Mouse (Mus musculus) kidney, embryonic 16.5 days (tissue): ENCODE data around the gene 1700001O22Rik. TPM values are rescaled to one million over a fixed set of nuclear protein-coding genes. Genes with fewer than 3 reads are reported as not detected.

Experiments used
- ATAC-seq: fragments of 200-750 bp; cut with Nextera tagmentation; 2 replicates; pipeline ENCODE4 v1.8.0; 2017; ENCODE audit warnings: moderate TSS enrichment; ENCODE audit not compliant: low FRiP score, low TSS enrichment
- H3K27ac ChIP-seq: fragments of 300-500 bp; sonication (generic); 2 replicates; pipeline ENCODE4 v1.5.1; 2014; ENCODE audit warnings: low read length
- H3K27me3 ChIP-seq: fragments of 300-500 bp; sonication (generic); 2 replicates; pipeline ENCODE4 v1.6.1; 2014; ENCODE audit warnings: low read length, control low read depth, mixed read lengths; ENCODE audit not compliant: insufficient read depth
- H3K36me3 ChIP-seq: fragments of 300-500 bp; sonication (generic); 2 replicates; pipeline ENCODE4 v1.6.1; 2014; ENCODE audit warnings: low read length, control low read depth, mixed read lengths; ENCODE audit not compliant: insufficient read depth
- H3K4me1 ChIP-seq: fragments of 300-500 bp; sonication (generic); 2 replicates; pipeline ENCODE4 v1.6.1; 2014; ENCODE audit warnings: low read length, control low read depth, mixed read lengths; ENCODE audit not compliant: insufficient read depth
- H3K4me2 ChIP-seq: fragments of 300-500 bp; sonication (generic); replicated peaks from 2 replicates; pipeline ENCODE4 v1.6.1; 2014; ENCODE audit warnings: low read depth, low read length
- H3K4me3 ChIP-seq: fragments of 300-500 bp; sonication (generic); 2 replicates; pipeline ENCODE4 v1.5.1; 2014; ENCODE audit warnings: mild to moderate bottlenecking, low read length
- H3K9ac ChIP-seq: fragments of 300-500 bp; sonication (generic); replicated peaks from 2 replicates; pipeline ENCODE4 v1.6.1; 2014; ENCODE audit warnings: low read length
- H3K9me3 ChIP-seq: fragments of 300-500 bp; sonication (generic); 2 replicates; pipeline ENCODE4 v1.6.1; 2016; ENCODE audit warnings: low read length, control low read depth
- WGBS: fragments of 180-500 bp; shearing (Covaris S2); extraction: QIAGEN DNeasy Blood & Tissue Kit; methylation state at CpG from one replicate; pipeline ENCODE4 v1.1.7; 2014; 5-methylcytosine and 5-hydroxymethylcytosine counted together
- polyA plus RNA-seq: library from polyadenylated mRNA; unstranded; fragments of >200 nt; fragmentation: Nextera tagmentation; extraction: Ambion mirVana; gene quantifications from 2 replicates; pipeline ENCODE4 v1.2.1, GENCODE M21; 2015

Gene 1700001O22Rik
- polyA plus RNA-seq, 1 experiment from 2014 or later = 5.2 TPM

DNA sequence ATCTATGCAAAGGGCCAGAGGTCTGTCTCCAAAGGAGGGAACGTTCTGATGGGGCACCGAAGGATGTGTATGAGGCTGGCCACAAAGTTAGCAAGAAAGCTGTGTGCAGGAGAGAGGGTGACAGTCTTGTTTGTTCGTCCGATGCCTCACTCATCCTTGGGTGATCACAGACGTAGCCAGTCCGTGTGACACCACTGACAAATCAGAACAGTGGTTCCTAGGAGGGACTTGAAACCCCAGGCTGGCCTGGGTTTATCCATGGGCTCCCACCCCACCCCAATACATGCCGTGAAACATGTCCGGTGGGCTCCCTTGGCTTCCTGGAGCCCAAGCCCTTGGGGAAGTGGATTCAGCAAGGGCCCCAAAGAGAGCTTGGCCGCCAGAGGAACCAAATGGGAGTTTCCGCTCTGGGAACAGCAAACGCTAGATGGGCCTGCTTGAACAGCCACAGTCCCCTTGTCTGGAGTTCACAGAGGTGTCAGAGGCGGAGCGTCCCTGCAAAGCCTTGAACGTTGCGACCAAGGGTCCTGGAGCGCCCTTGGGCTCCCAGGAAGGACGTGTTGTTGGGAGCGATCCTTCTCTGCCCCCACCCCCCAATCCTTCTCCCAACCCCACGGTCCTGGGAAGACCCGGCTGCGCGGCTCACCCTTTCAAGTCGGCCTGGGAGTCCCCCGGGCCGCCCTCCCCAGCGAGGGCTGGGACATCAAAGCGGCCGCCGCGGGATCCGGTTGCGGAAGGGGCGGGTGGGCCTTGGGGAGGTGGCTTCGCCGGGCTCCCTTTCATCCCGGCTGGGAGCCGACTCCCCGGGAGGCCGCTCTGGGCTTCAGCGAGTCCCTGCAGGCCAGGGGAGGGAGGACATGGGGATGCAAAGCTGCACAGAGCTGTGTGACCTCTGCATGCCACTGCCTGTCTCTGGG is 19.1 kb downstream of the 1700001O22Rik start:
- peak overlapping the region; percentile 95 for H3K27ac ChIP-seq
- no peaks in the 10 kb centered on the region for H3K9me3 ChIP-seq
- no peaks in the 10 kb centered on the region for H3K27me3 ChIP-seq
- ATAC-seq = peak; percentile 83
- no peaks in the 10 kb centered on the region for H3K36me3 ChIP-seq
- H3K9ac ChIP-seq = peak overlapping the region; percentile 71
- peaks cover 45% of the 10 kb centered on the region for H3K4me1 ChIP-seq
- peak overlapping the region; percentile 60 for H3K4me2 ChIP-seq
- WGBS = 5% methylated on average over 39 of the region's 40 CpGs
- peak overlapping the region; percentile 40 for H3K4me3 ChIP-seq

DNA sequence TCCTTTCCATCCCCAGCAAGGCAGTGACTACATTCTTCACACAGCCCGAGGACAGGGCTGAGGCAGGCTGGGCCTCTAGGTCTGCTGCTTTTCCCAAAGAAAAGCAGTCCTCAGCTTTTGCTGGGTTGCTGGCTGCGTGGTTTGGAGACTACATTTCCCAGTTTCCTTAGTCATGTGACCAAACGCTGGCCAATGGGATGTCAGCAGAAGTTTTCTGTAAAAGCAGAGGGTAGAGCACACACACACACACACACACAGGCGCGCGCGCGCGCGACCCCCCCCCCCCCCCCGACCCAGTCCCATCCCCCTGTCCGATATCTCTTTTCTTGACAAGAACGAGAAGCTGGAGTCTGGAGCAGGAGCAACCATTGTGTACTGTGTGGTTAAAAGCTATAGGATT is 20.1 kb downstream of the 1700001O22Rik start:
- peak overlapping the region; percentile 95 for H3K27ac ChIP-seq

GRCm38 (mm10) chr2:30782312-30783290 is 20.9 kb downstream of the 1700001O22Rik start:
- WGBS = 70% methylated on average over 8 of the region's 8 CpGs
- H3K9me3 ChIP-seq = no peaks in the 10 kb centered on the region
- no peak overlapping the region for H3K4me3 ChIP-seq
- ATAC-seq = no peak
- H3K36me3 ChIP-seq = no peaks in the 10 kb centered on the region
- H3K9ac ChIP-seq = peak overlapping the region; percentile 62
- H3K4me2 ChIP-seq = peak overlapping the region; percentile 60
- peak overlapping the region; percentile 95 for H3K27ac ChIP-seq
- H3K27me3 ChIP-seq = no peaks in the 10 kb centered on the region
- H3K4me1 ChIP-seq = peaks cover 53% of the 10 kb centered on the region

More for the DNA sequence above, 20.1 kb downstream of the 1700001O22Rik start:
- Histone ChIP-seq H3K27me3 (no peaks in the 10 kb centered on the region), H3K4me1 (peaks cover 53% of the 10 kb centered on the region), H3K36me3 (no peaks in the 10 kb centered on the region), H3K9me3 (no peaks in the 10 kb centered on the region), H3K4me2 (peak overlapping the region; percentile 60), H3K4me3 (peak overlapping the region; percentile 18; the same call in 1 of the 2 replicates), H3K9ac (peak overlapping the region; percentile 62)
- WGBS = 0% methylated on average over 13 of the region's 13 CpGs
- ATAC-seq = peak; percentile 3; the same call in 1 of the 2 replicates

- peak overlapping the region; percentile 63 for H3K27ac ChIP-seq
- 5% methylated on average over 5 of the region's 5 CpGs for WGBS
- ATAC-seq = peak; percentile 75
These were observed 24.2 kb downstream of the 1700001O22Rik start for GRCm38 (mm10) chr2:30779241-30779640.

DNA sequence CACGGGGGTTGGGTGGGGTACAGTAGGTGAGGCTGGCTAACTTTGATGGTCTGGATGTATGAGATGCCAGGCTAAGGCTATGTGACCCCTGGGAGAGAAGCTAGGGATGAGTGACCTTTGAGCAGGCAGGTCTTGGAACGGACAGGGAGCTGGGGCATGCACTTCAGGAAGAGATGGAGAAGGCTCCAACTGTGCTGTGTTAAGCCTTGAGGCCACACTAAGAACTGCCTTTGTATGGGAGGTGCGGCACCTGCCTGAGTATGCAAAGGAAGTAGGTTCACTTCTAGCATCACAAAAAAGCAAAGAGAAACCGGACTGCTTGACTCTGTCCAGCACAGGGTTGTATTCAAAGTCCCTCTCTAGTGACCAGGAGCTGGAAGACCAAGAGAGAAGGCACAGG is 25.2 kb downstream of the 1700001O22Rik start:
- Histone ChIP-seq H3K4me2 (no peak overlapping the region), H3K9ac (no peak overlapping the region), H3K9me3 (no peaks in the 10 kb centered on the region), H3K36me3 (no peaks in the 10 kb centered on the region), H3K4me3 (no peak overlapping the region), H3K27me3 (no peaks in the 10 kb centered on the region), H3K27ac (peak overlapping the region; percentile 63), H3K4me1 (peaks cover 26% of the 10 kb centered on the region)
- WGBS = 75% methylated on average over 4 of the region's 4 CpGs
- no peak for ATAC-seq

More at GRCm38 (mm10) chr2:30779241-30779640, 24.2 kb downstream of the 1700001O22Rik start:
- H3K4me1 ChIP-seq = peaks cover 29% of the 10 kb centered on the region
- H3K27me3 ChIP-seq = no peaks in the 10 kb centered on the region
- no peak overlapping the region for H3K4me3 ChIP-seq
- no peaks in the 10 kb centered on the region for H3K9me3 ChIP-seq
- no peak overlapping the region for H3K4me2 ChIP-seq
- peak overlapping the region; percentile 41; the same call in 1 of the 2 replicates for H3K9ac ChIP-seq
- no peaks in the 10 kb centered on the region for H3K36me3 ChIP-seq

DNA sequence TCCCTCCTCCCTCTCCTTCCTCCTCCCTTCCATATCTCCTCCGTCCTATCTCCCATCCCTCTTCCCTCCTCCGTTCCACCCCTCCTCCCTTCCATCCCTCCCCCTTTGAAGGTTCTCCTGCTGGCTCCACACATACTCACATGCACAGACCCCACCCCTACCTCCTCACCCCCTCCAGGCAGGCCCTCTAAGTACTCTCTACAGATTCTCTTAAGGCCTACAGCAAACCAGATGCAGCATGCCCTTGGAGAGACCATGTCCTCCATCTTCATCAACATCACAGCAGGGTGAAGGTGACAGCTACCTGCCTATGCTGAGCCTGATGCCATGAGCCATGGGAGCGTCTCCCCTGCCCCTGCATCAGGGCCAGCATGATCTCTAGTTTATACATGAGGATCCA is 26.2 kb downstream of the 1700001O22Rik start:
- WGBS = 80% methylated on average over 3 of the region's 3 CpGs
- H3K4me1 ChIP-seq = peaks cover 32% of the 10 kb centered on the region
- ATAC-seq = no peak

GRCm38 (mm10) chr2:30775955-30776354 is 27.5 kb downstream of the 1700001O22Rik start:
- H3K9me3 ChIP-seq = no peaks in the 10 kb centered on the region
- no peak overlapping the region for H3K9ac ChIP-seq
- no peaks in the 10 kb centered on the region for H3K36me3 ChIP-seq
- 66% methylated on average over 3 of the region's 3 CpGs for WGBS
- H3K27me3 ChIP-seq = no peaks in the 10 kb centered on the region
- no peak for ATAC-seq
- H3K4me2 ChIP-seq = no peak overlapping the region
- H3K4me1 ChIP-seq = peaks cover 44% of the 10 kb centered on the region
- H3K27ac ChIP-seq = no peak overlapping the region
- no peak overlapping the region for H3K4me3 ChIP-seq

More for the DNA sequence above, 26.2 kb downstream of the 1700001O22Rik start:
- Histone ChIP-seq H3K36me3 (no peaks in the 10 kb centered on the region), H3K9ac (no peak overlapping the region), H3K27ac (no peak overlapping the region), H3K4me3 (no peak overlapping the region), H3K4me2 (no peak overlapping the region), H3K27me3 (no peaks in the 10 kb centered on the region), H3K9me3 (no peaks in the 10 kb centered on the region)

DNA sequence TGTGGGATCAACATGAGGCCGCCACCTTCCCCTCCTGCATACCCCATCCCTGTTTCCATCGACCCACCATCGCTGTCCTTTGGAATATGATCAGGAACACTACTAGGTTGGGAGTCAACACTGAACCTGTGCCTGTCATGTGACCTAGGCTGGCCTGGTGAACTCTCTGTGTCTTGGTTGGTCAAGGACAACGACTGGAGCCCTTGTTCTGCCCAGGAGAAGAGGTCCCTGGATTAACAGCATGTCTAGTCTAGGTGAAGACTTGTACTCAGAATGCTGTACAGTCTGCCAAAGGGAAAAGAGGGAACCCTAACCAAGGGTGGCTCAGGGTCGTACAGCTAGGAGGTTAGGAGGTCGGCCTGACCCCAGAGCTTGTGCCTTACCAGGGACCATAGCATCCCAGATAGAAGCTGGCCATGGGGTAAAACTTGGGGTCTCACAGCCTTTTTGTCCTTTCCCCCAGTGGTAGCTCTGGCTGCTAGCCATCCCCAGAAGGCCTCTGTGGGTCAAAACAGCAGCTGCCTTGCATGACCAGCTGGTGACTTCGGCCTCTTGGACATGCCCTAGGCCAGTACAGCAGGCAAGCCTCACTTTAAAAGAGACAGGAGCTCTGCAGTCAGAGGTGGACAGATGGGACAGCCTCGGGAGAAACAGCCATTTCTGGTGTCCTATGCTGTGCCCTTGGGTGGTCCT is 30.0 kb downstream of the 1700001O22Rik start:
- no peaks in the 10 kb centered on the region for H3K9me3 ChIP-seq
- H3K27ac ChIP-seq = peak overlapping the region; percentile 95
- peaks cover 31% of the 10 kb centered on the region for H3K4me1 ChIP-seq
- H3K27me3 ChIP-seq = no peaks in the 10 kb centered on the region
- no peak overlapping the region for H3K4me2 ChIP-seq
- ATAC-seq = no peak
- H3K4me3 ChIP-seq = no peak overlapping the region
- no peak overlapping the region for H3K9ac ChIP-seq
- no peaks in the 10 kb centered on the region for H3K36me3 ChIP-seq
- 76% methylated on average over 8 of the region's 8 CpGs for WGBS
